Mouse (Mus musculus) neural tube, embryonic 12.5 days (tissue): ENCODE results near the gene Mroh7. TPM values are rescaled to one million over a fixed set of nuclear protein-coding genes. Genes with fewer than 3 reads are reported as not detected.

ENCODE experiments used
- ATAC-seq: fragments of 200-750 bp; cut with Nextera tagmentation; 2 replicates; pipeline ENCODE4 v1.8.0; 2017; ENCODE audit warnings: low read depth, mild to moderate bottlenecking, moderate TSS enrichment, moderate library complexity; ENCODE audit not compliant: low FRiP score
- H3K27ac ChIP-seq: fragments of 300-500 bp; sonication (generic); 2 replicates; pipeline ENCODE4 v1.5.1; 2016
- H3K27me3 ChIP-seq: fragments of 300-500 bp; sonication (generic); replicated peaks from 2 replicates; pipeline ENCODE4 v1.6.1; 2016; ENCODE audit warnings: mild to moderate bottlenecking
- H3K36me3 ChIP-seq: fragments of 300-500 bp; sonication (generic); 2 replicates; pipeline ENCODE4 v1.6.1; 2016; ENCODE audit warnings: mild to moderate bottlenecking
- H3K4me1 ChIP-seq: fragments of 300-500 bp; sonication (generic); 2 replicates; pipeline ENCODE4 v1.6.1; 2016
- H3K4me2 ChIP-seq: fragments of 300-500 bp; sonication (generic); replicated peaks from 2 replicates; pipeline ENCODE4 v1.6.1; 2016; ENCODE audit warnings: mild to moderate bottlenecking
- H3K4me3 ChIP-seq: fragments of 300-500 bp; sonication (generic); 2 replicates; pipeline ENCODE4 v1.5.1; 2016
- H3K9ac ChIP-seq: fragments of 300-500 bp; sonication (generic); 2 replicates; pipeline ENCODE4 v1.6.1; 2016; ENCODE audit warnings: mild to moderate bottlenecking
- H3K9me3 ChIP-seq: fragments of 300-500 bp; sonication (generic); 2 replicates; pipeline ENCODE4 v1.6.1; 2016; ENCODE audit warnings: mild to moderate bottlenecking
- WGBS: fragments of 180-500 bp; shearing (Covaris S2); methylation state at CpG from one replicate; pipeline ENCODE4 v1.1.7; 2016; 5-methylcytosine and 5-hydroxymethylcytosine counted together
- polyA plus RNA-seq: library from polyadenylated mRNA; unstranded; fragments of >200 nt; fragmentation: Nextera tagmentation; extraction: Ambion mirVana; gene quantifications from 2 replicates; pipeline ENCODE4 v1.2.1, GENCODE M21; 2016

The Mroh7 gene
- polyA plus RNA-seq, 1 experiment from 2014 or later = 0.27 TPM

DNA sequence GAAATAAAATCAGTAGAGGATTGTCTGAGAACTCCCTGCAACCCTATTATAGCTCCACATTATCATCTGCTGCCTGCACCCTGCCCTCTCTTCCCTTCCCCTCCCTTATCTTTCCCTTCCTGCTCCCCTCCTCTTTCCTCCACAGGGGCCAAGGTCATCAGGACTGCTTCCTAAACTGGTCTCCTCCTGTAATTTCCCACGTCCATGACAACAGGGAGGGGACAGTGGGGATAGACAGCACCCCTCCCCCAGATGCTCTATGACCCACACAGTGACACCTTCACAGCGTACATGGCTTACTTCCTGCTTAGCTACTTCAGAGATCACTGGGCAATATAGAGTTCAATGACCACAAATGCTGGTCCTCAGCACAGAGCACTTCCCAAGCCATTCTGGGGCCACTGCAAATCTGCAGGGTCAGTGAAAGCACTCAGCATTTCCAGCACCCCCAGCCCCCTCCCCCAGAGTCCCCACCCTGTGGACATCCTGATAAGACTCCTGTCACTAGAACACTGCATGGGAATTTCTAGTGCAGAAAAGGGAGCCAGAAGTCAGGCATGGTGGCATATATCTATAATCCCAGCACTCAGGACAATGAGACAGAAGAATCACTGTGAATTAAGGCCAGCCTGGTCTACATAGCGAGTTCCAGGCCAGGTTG lies 42.0 kb downstream of the Mroh7 start:
- H3K9ac ChIP-seq = no peak overlapping the region
- no peak for ATAC-seq
- H3K4me3 ChIP-seq = no peak overlapping the region
- no peaks in the 10 kb centered on the region for H3K27me3 ChIP-seq
- WGBS = 47% methylated on average over 3 of the region's 3 CpGs
- no peaks in the 10 kb centered on the region for H3K4me1 ChIP-seq
- H3K27ac ChIP-seq = no peak overlapping the region
- no peaks in the 10 kb centered on the region for H3K9me3 ChIP-seq
- H3K36me3 ChIP-seq = no peaks in the 10 kb centered on the region
- no peak overlapping the region for H3K4me2 ChIP-seq

DNA sequence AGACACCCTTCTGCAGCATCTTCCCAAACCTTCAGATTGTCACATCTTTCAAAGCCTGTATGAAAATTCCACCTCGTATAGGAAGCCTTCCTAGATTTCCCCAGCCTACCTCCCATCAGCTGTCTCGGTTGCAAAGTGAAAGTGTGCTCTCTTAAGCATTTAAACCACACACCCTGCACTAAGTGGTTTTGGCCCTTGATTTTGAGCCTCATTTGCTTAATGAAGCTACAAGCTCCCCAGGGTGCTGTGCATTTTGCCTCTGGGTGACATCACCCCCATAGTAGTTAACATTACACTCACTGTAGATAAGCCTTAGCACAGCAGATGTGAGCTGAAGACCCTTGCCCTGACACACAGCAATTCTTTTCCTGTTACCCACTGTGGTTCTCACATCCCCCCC lies 49.8 kb downstream of the Mroh7 start:
- Histone ChIP-seq H3K27ac (no peak overlapping the region), H3K9ac (no peak overlapping the region), H3K4me2 (no peak overlapping the region), H3K4me1 (peaks cover 8% of the 10 kb centered on the region), H3K4me3 (no peak overlapping the region), H3K36me3 (peaks cover 11% of the 10 kb centered on the region), H3K9me3 (no peaks in the 10 kb centered on the region), H3K27me3 (no peaks in the 10 kb centered on the region)
- WGBS = 58% methylated on average over 2 of the region's 2 CpGs
- ATAC-seq = no peak

DNA sequence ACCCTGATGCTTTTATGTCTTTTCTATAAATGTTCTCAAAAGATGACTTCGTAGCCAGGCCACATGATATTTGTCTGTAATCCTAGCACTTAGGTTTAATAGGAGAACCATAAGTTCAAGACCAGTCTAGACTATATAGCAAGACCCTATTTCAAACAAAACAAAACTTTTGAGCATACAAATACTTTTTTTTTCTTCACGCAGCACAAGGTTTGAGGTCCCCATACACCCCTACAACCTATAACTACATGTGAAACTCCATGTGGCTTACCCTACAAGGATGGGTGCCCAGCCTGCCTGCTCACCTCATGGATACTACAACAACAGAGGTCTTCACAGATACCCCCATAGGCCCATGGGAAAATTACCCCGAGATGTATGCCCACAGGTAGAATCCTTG lies 51.6 kb downstream of the Mroh7 start:
- no peak overlapping the region for H3K4me3 ChIP-seq
- peak overlapping the region; percentile 87 for H3K4me2 ChIP-seq
- H3K27ac ChIP-seq = no peak overlapping the region
- no peak overlapping the region for H3K9ac ChIP-seq
- no peaks in the 10 kb centered on the region for H3K27me3 ChIP-seq
- peak; percentile 55 for ATAC-seq
- WGBS = 51% methylated on average over 3 of the region's 3 CpGs
- peaks cover 28% of the 10 kb centered on the region for H3K36me3 ChIP-seq
- H3K4me1 ChIP-seq = peaks cover 8% of the 10 kb centered on the region
- H3K9me3 ChIP-seq = no peaks in the 10 kb centered on the region

DNA sequence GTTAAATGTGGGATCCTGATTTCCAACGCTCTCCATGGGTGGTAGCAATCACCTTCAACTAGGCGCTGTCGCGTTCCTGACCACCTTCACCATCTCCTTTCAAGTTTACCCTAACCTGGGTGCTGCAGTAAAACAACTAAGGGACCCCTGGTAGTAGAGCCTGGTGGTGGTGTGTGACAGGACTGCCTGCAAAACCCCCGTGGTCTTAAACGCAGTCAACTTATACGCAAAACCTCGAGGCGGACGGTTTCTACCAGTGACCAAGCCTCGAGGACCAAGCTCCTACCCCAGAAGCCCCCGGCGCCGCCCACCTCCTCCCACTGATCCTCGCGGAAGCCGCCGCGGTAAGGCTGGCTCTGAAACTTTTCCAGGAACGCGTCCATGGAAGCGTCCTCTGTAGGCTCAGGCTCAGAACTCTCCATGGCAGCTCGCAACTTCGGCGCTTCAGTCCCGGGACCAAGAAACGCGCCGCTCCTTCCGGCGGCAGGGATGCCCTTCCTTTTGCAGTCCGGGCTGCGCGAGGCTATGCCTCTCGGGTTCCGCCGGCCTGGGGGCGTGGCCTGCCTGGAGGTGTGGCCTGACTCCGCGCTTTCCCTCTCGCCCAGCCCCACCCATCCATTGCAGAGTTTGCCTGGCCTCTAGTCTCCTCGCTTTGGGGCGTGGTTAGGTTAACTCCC lies 52.1 kb downstream of the Mroh7 start, which contains the start of gene Ttc4:
Ttc4 (minus strand) TSS at position 503 of the 677 bp plus-strand sequence.
- ATAC-seq = peak; percentile 95
- WGBS = 1% methylated on average over 43 of the region's 43 CpGs
- H3K27ac ChIP-seq = no peak within 1 kb of the TSS

DNA sequence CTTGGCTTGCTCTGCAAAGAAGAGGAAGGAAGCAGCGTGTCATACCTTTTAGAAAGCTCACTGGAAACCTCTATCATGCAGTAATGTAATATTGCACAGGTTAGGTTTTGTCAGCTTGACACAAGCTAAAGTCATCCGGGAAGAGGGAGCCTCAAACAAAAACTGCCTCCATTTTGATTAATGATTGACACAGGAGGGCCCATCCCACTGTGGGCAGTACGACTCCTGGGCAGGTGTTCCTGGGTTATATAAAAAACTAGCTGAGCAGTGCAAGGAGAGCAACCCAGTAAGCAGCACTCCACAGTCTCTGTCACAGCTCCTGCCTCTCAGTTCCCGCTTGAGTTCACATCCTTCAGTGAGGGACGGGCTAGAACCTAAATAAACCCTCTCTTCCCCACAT lies 54.0 kb downstream of the Mroh7 start:
- Histone ChIP-seq H3K27me3 (no peaks in the 10 kb centered on the region), H3K4me1 (peaks cover 8% of the 10 kb centered on the region), H3K9me3 (no peaks in the 10 kb centered on the region), H3K4me3 (no peak overlapping the region), H3K27ac (no peak overlapping the region), H3K36me3 (peaks cover 52% of the 10 kb centered on the region), H3K9ac (no peak overlapping the region), H3K4me2 (no peak overlapping the region)
- ATAC-seq = no peak
- 92% methylated on average over 5 of the region's 5 CpGs for WGBS

More for the DNA sequence above, 52.1 kb downstream of the Mroh7 start, which contains the start of gene Ttc4:
- no peaks in the 10 kb centered on the region for H3K9me3 ChIP-seq
- peak within 1 kb of the TSS; percentile 64 for H3K4me3 ChIP-seq
- peak within 1 kb of the TSS; percentile 72 for H3K9ac ChIP-seq
- H3K36me3 ChIP-seq = peaks cover 34% of the 10 kb centered on the region
- H3K27me3 ChIP-seq = no peaks in the 10 kb centered on the region
- peaks cover 8% of the 10 kb centered on the region for H3K4me1 ChIP-seq
- peak within 1 kb of the TSS; percentile 87 for H3K4me2 ChIP-seq

DNA sequence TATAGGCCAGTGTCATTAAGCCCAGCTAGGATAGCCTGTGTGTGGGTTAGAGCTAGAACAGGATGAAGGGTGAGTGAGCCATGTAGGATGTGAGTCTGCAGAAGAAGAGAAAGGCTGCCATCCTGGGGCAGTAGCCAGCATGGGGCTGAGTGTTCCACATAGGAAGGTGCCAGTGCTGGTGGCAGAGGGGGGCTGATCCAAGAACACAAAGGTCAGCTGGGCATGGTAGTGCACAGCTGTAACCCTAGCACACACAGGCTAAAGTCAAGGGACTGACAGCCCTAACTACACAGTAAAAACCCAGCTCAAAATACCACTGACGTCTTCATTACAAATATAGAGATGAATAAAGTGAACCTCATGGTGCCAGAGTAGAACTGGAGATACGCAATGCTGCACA lies 64.2 kb downstream of the Mroh7 start:
- Histone ChIP-seq H3K27ac (no peak overlapping the region), H3K36me3 (peaks cover 99% of the 10 kb centered on the region), H3K9ac (no peak overlapping the region), H3K4me3 (no peak overlapping the region), H3K4me1 (no peaks in the 10 kb centered on the region), H3K27me3 (no peaks in the 10 kb centered on the region), H3K9me3 (no peaks in the 10 kb centered on the region), H3K4me2 (no peak overlapping the region)
- 94% methylated on average over 2 of the region's 2 CpGs for WGBS
- no peak for ATAC-seq

DNA sequence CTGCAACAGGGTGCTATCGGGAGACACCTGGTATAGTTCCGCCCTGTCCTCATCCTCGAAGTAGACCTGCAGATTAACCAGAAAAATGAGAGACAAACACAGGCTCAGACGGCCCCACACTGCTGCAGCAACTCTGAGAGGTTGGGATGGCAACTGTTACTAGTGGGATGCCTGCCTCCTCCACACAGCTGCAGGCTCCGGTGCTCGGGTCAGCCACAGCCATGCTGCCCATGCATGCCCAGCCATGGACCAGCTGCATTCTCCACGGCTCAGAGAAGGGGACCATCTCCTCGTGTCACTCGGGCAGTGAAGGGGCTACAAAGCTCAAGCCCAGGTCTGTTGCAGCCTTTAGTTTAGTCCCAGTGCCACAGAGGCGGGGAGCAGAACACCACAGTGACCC lies 65.1 kb downstream of the Mroh7 start:
- H3K4me3 ChIP-seq = no peak overlapping the region
- no peak overlapping the region for H3K27ac ChIP-seq
- no peak overlapping the region for H3K4me2 ChIP-seq
- H3K27me3 ChIP-seq = no peaks in the 10 kb centered on the region
- H3K4me1 ChIP-seq = no peaks in the 10 kb centered on the region
- no peaks in the 10 kb centered on the region for H3K9me3 ChIP-seq
- 94% methylated on average over 10 of the region's 10 CpGs for whole genome bisulfite sequencing
- H3K36me3 ChIP-seq = peaks cover 98% of the 10 kb centered on the region
- ATAC-seq = no peak
- H3K9ac ChIP-seq = no peak overlapping the region

DNA sequence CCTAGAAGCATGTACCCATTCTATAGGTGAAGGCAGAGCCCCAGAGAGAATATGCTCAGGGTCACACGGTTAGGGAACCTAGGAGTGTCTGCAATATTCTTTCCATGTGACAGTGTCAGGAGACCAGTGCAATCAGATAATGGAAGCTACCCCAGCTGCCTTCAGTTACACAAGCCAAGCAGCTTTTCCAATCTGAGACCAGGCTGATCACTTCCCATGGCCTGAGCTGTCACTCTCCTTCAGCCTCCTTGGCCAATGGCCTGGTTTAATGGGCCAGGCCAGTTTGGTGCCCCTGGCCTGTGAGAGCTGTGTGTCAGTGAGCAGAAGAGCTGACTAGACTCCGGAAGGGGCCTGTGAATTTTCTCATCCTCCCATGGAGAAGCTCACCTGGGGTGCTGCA lies 65.5 kb downstream of the Mroh7 start:
- Histone ChIP-seq H3K9me3 (no peaks in the 10 kb centered on the region), H3K27me3 (no peaks in the 10 kb centered on the region), H3K4me1 (no peaks in the 10 kb centered on the region), H3K36me3 (peaks cover 98% of the 10 kb centered on the region), H3K27ac (no peak overlapping the region), H3K9ac (no peak overlapping the region), H3K4me2 (no peak overlapping the region), H3K4me3 (no peak overlapping the region)
- 99% methylated on average over 2 of the region's 2 CpGs for WGBS
- no peak for ATAC-seq

DNA sequence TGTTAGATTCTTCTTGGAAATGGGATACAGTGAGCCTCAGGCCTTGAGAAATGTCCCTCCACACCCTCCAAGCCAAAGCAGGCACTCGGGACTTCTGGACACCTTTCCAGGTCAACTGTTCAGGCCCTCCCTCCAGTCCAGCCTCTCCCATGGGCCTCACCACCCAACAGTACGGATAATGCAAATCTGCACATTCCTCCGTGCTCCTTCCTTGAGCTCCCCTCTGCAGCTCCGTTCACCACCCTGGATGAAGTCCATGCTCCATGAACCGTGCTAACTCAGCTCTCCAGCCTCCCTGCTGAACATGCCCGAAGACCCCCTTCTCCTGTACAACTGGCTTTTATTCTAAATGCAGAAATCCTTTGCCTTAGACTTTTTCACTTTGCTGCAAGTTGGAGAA lies 66.0 kb downstream of the Mroh7 start:
- 94% methylated on average over 6 of the region's 6 CpGs for WGBS
- ATAC-seq = no peak
- H3K4me3 ChIP-seq = no peak overlapping the region
- H3K9ac ChIP-seq = no peak overlapping the region
- no peaks in the 10 kb centered on the region for H3K4me1 ChIP-seq
- no peaks in the 10 kb centered on the region for H3K27me3 ChIP-seq
- no peak overlapping the region for H3K4me2 ChIP-seq
- H3K36me3 ChIP-seq = peaks cover 98% of the 10 kb centered on the region
- H3K27ac ChIP-seq = no peak overlapping the region
- no peaks in the 10 kb centered on the region for H3K9me3 ChIP-seq

DNA sequence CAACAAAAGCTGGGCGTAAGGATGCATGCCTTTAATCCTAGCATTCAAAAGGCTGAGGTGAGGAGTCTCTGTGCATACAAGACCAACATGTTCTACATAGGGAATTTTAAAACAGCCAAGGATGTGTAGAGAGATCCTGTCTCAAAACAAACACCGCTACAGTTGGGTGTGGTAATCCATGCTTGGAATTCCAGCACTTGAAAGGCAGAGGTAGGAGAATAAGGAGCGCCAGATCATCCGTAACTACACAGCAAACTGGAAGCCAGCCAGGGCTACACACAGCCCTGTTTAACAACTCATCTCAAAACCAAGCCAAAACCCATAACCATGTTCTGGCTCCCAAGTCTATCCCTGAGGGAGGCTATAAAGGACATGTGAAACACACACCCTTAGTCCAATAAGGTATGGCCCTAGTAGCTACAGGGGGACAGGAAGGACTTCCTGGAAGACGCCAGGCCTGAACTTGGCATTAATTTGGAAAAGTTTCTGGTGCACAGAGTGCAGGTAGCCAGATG lies 66.7 kb downstream of the Mroh7 start:
- peaks cover 98% of the 10 kb centered on the region for H3K36me3 ChIP-seq
- no peak overlapping the region for H3K4me2 ChIP-seq
- no peaks in the 10 kb centered on the region for H3K27me3 ChIP-seq
- ATAC-seq = no peak
- H3K9ac ChIP-seq = no peak overlapping the region
- no peak overlapping the region for H3K4me3 ChIP-seq
- no peak overlapping the region for H3K27ac ChIP-seq
- no peaks in the 10 kb centered on the region for H3K9me3 ChIP-seq
- 97% methylated on average over 5 of the region's 5 CpGs for WGBS
- no peaks in the 10 kb centered on the region for H3K4me1 ChIP-seq

DNA sequence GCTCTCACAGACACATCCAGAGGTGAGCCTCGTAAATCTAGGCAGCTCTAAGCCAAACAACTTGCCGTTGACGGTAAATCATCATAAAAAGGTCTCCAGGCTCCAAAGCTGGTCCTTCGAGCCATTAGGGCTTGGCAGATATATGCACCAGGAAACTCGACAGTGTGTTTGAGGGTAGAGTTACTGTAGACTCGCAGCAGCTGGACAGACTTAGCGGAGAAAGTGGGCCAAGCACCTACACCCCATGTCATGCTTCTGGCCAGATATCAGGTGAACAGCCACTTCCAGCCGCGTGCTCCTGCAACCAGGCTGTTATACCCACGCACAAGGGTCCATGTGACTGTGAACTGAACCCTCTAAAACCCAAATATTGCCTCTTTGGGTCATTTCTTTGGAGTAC lies 75.0 kb downstream of the Mroh7 start:
- Histone ChIP-seq H3K9ac (no peak overlapping the region), H3K27me3 (no peaks in the 10 kb centered on the region), H3K9me3 (no peaks in the 10 kb centered on the region), H3K4me2 (no peak overlapping the region), H3K27ac (no peak overlapping the region), H3K4me3 (no peak overlapping the region), H3K36me3 (peaks cover 43% of the 10 kb centered on the region), H3K4me1 (peaks cover 7% of the 10 kb centered on the region)
- WGBS = 87% methylated on average over 10 of the region's 10 CpGs
- no peak for ATAC-seq

DNA sequence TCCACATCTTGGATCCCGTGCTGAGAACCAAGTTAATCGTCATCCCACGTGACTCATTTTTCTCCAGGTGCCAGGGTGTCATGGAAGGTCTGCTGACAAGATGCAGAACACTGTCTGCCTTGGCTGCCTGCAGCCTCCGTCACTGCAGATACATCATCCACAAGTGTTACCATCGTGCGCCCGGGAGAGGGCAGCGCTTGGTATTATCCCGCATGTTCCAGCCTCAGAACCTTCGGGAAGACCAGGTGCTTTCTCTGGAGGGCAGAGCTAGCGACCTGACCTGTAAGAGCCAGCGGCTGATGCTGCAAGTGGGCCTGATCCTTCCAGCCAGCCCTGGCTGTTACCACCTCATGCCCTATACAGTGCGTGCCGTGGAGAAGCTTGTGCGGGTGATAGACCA lies 77.7 kb downstream of the Mroh7 start:
- no peak overlapping the region for H3K4me2 ChIP-seq
- peaks cover 7% of the 10 kb centered on the region for H3K4me1 ChIP-seq
- H3K36me3 ChIP-seq = peaks cover 23% of the 10 kb centered on the region
- no peak overlapping the region for H3K4me3 ChIP-seq
- H3K9ac ChIP-seq = no peak overlapping the region
- 95% methylated on average over 15 of the region's 15 CpGs for WGBS
- no peaks in the 10 kb centered on the region for H3K27me3 ChIP-seq
- H3K9me3 ChIP-seq = no peaks in the 10 kb centered on the region
- no peak overlapping the region for H3K27ac ChIP-seq
- no peak for ATAC-seq

DNA sequence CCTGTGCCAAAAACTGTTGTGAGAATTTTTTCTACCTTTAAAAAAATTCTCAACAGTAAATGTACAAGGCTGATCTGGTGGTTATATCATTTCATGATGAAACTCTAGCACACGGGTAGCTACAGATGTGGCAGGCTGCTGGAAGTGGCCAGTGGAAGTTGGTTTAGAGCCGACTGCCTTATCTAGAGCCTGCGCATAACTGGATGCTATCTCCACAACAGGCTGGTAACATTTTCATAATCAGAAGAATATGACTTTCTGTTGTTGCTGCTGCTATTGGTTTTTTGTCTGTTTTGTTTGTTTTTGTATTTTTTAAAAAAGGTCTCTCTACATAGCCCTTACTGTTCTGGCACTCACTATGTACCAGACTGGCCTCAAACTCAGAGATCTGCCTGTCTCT lies 78.2 kb downstream of the Mroh7 start:
- no peak for ATAC-seq
- Histone ChIP-seq H3K4me1 (peaks cover 7% of the 10 kb centered on the region), H3K4me3 (no peak overlapping the region), H3K36me3 (peaks cover 22% of the 10 kb centered on the region), H3K9me3 (no peaks in the 10 kb centered on the region), H3K4me2 (no peak overlapping the region), H3K9ac (no peak overlapping the region), H3K27ac (no peak overlapping the region), H3K27me3 (no peaks in the 10 kb centered on the region)
- 94% methylated on average over 3 of the region's 3 CpGs for WGBS
